Mouse (Mus musculus): ENCODE data around the gene Ier2. TPM values are rescaled to one million over a fixed set of nuclear protein-coding genes. Genes with fewer than 3 reads are reported as not detected.

Ier2 gene
- total RNA-seq, 2 experiments from 2014 or later: 14.3 to 18.3 TPM

DNA sequence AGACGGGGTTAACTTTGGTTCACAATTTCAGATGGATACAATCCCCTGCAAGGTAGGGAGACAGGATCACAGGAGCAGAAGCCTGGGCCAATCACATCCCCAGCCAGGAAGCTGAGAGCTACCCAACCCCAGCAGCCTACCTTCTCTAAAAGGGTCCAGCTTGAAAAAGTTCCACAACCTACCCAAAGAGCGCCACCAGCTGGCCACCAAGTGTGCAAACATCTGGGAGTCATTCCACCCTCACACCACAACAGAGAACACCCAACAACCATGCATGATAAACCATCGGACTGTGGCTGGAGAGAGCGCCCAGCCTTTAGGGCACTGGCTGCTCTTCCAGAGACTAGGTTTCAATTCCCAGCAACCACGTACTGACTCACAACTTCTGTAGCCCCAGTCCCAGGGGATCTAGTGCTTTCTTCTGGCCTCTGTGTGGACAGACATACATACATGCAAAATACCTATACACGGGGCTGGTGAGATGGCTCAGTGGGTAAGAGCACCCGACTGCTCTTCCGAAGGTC lies 41.5 kb downstream of the Ier2 start:
- no peak for DNase-seq (ENCODE audit: low spot score)
- intact Hi-C loops (cut with DNase I): no loop called here

DNA sequence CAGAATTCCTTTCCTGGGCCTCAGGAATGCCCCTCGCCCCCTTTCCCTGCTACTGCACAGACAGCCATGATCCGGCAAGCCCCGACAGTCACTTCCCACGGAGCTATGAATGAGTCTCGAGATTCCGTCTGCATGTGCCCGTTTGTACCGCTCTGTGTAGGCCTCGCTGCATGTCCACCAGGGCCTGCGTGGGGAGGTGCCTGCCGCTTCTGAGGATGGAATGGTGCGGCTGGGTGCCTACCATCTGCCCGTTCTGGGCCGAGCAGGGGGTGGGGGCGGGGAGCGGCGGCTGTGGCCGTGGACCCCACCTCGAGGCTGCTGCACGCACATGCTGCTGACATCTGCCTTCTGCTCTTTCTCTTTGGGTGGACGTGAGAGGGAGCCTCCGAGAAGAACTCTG lies 45.6 kb downstream of the Ier2 start:
- DNase-seq (ENCODE audit: low spot score): no peak
- intact Hi-C loops (cut with DNase I): no loop called here

- intact Hi-C loops (cut with DNase I): no loop called here
Observed at GRCm38 (mm10) chr8:84615666-84616485, 46.8 kb downstream of the Ier2 start.

DNA sequence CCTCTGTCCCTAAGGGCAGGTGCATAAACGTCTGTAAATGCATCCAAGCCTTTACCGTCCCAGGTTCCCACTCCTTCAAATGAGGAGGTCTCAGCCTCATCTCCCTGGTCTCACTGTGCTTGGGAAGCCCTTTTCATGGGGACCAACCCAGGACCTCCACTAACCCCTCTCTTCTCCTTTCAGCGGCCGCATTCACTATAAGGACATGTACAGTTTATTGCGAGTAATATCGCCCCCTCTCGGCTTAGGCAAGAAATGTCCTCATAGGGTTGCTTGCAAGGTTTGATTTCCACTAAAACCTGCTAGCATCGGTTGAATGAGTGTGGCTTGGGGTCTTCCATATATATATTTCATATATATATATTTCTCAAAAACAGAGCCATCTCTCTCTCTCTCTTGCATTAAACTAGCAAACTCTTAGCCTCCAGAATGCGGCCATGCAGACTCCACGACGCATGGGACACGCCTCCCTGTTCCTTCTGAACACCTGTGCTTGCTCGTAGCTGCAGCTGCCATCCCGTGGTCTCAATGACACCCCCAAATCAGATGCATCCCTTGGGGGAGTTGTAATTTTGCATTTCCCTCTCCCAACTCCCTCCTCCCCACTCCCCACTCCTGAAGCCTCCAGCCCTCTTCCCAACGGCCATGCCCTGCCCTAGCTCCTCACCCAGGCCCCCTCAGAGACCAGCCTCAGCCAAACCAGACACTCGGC lies 48.0 kb downstream of the Ier2 start:
- intact Hi-C loops (cut with DNase I): no loop called here
- no peak for DNase-seq (ENCODE audit: low spot score)

More at GRCm38 (mm10) chr8:84615666-84616485, 46.8 kb downstream of the Ier2 start:
- no peak for DNase-seq (ENCODE audit: low spot score)

Other genes starting within 250 kb of the Ier2 start
- 10 to 100 TPM; 32.6 to 37.6 TPM for gene Trmt1, start 23.5 kb upstream of the Ier2 start, total RNA-seq (2021)
- 10 to 100 TPM; 32.0 to 32.6 TPM for gene Nacc1, start 25.0 kb upstream of the Ier2 start, total RNA-seq (2021)
- 1 to 10 TPM; 4.2 to 4.5 TPM for gene Lyl1, start 38.6 kb upstream of the Ier2 start, total RNA-seq (2021)
- under 1 TPM in 1 of 2 experiments, not detected in 1; 0.39 TPM for gene G430095P16Rik, start 60.2 kb upstream of the Ier2 start, total RNA-seq (2021)
- gene Nfix, start 137.5 kb upstream of the Ier2 start, total RNA-seq (2021): 100 to 1,000 TPM; 287 to 311 TPM
- 10 to 100 TPM in 1 of 2 experiments, 1 to 10 TPM in 1; 9.6 to 10.3 TPM for gene Dand5, start 160.0 kb upstream of the Ier2 start, total RNA-seq (2021)
- gene Gadd45gip1, start 168.7 kb upstream of the Ier2 start, total RNA-seq (2021): 10 to 100 TPM; 28.9 to 30.0 TPM
- gene Rad23a, start 177.8 kb upstream of the Ier2 start, total RNA-seq (2021): 10 to 100 TPM; 80.8 to 81.1 TPM
- 100 to 1,000 TPM; 365 to 441 TPM for gene Calr, start 184.1 kb upstream of the Ier2 start, total RNA-seq (2021)
- 10 to 100 TPM; 24.7 to 25.5 TPM for gene Farsa, start 194.1 kb upstream of the Ier2 start, total RNA-seq (2021)
- gene Syce2, start 209.3 kb upstream of the Ier2 start, total RNA-seq (2021): 1 to 10 TPM; 2.3 to 3.0 TPM
- 10 to 100 TPM; 63.1 to 68.2 TPM for gene Gcdh, start 231.1 kb upstream of the Ier2 start, total RNA-seq (2021)
- gene Klf1, start 239.1 kb upstream of the Ier2 start, total RNA-seq (2021): not detected
- gene Dnase2a, start 245.7 kb upstream of the Ier2 start, total RNA-seq (2021): 1 to 10 TPM; 7.7 to 7.9 TPM